27 mouse cellular contexts compared by ENCODE assay signal in genomic region chr1:75642496-75642895, GRCm38 (mm10).
DNase-seq lines count a peak whose midpoint lies in the region; ATAC-seq and TF ChIP-seq lines count a peak whose summit lies in the region.
"Had no signal": no experiment of that assay in that cellular context is flagged by ENCODE, and none has a peak within 500 bp of the region (broad histone marks: within the 10 kb centered on the region; RNA-seq: fewer than 3 reads in every experiment).

No protein-coding gene starts in this region.

- TF ChIP-seq CTCF in E14TG2a.4 (conservative IDR thresholded peaks at IDR 0.05; ENCODE audit: low read length), result no peak

- no peaks in the 10 kb centered on the region for H3K36me3 ChIP-seq in hindbrain, embryonic 10.5 days
- H3K36me3 ChIP-seq in hindbrain, embryonic 13.5 days, result no peaks in the 10 kb centered on the region
- H3K36me3 ChIP-seq in E14TG2a.4 (ENCODE audit: insufficient read depth, low read length), result no peaks in the 10 kb centered on the region
- H3K36me3 ChIP-seq: embryonic facial prominence, embryonic 13.5 days; embryonic facial prominence, embryonic 15.5 days; forebrain, embryonic 15.5 days; G1E had no signal

- 0 out of 2 replicates have a peak overlapping the region, but pooled peaks have one; percentile 9 for H3K27ac ChIP-seq in hindbrain, embryonic 10.5 days
- no peak overlapping the region for H3K27ac ChIP-seq in hindbrain, embryonic 13.5 days
- H3K27ac ChIP-seq: embryonic facial prominence, embryonic 13.5 days; embryonic facial prominence, embryonic 15.5 days; forebrain, embryonic 13.5 days; forebrain, embryonic 15.5 days had no signal

- no peak for ATAC-seq in hindbrain, embryonic 13.5 days (ENCODE audit: low FRiP score)
- ATAC-seq: activated CD4-positive, CD25-positive, alpha-beta regulatory T cell, adult 4 months; CD4-positive, CD25-positive, alpha-beta regulatory T cell, adult 4 months; forebrain, embryonic 13.5 days; forebrain, embryonic 15.5 days; Patski had no signal

- no peak overlapping the region for H3K4me3 ChIP-seq in hindbrain, embryonic 10.5 days
- no peak overlapping the region for H3K4me3 ChIP-seq in hindbrain, embryonic 13.5 days
- H3K4me3 ChIP-seq in E14TG2a.4 (replicated peaks; ENCODE audit: low read length), result 0 out of 2 replicates have a peak overlapping the region, but pooled peaks have one; percentile 26
- H3K4me3 ChIP-seq: embryonic facial prominence, embryonic 13.5 days; embryonic facial prominence, embryonic 15.5 days; erythroblast, embryonic 14.5 days; forebrain, embryonic 13.5 days; forebrain, embryonic 15.5 days had no signal

- no peak for DNase-seq in hindbrain, embryonic 10.5 days (ENCODE audit: low spot score)
- peak; percentile 11 for DNase-seq in 3134 (ENCODE audit: extremely low read depth, insufficient read length, low spot score)
- DNase-seq in R1 (ENCODE audit: low read depth, low spot score), result peak; percentile 85
- DNase-seq in layer of hippocampus, adult 11-12 months (ENCODE audit: low spot score), result no peak
- no peak for DNase-seq in cerebellum, adult 8-10 months
- no peak for DNase-seq in right cerebral cortex, postnatal 25 days
- DNase-seq: adrenal gland, adult 8-10 months; adrenal gland, postnatal 14 days; adrenal gland, postnatal 36 days; B cell, adult 2 months; cerebellum, adult 11-12 months; cerebellum, adult 2 months; cerebellum, adult 9-11 months; cerebellum, postnatal 14 days; cerebellum, postnatal 36 days; embryo, embryonic 11 days had no signal

- H3K9me3 ChIP-seq in hindbrain, embryonic 10.5 days, result no peaks in the 10 kb centered on the region
- H3K9me3 ChIP-seq in hindbrain, embryonic 13.5 days, result no peaks in the 10 kb centered on the region
- no peaks in the 10 kb centered on the region for H3K9me3 ChIP-seq in E14TG2a.4 (ENCODE audit: low read length)
- H3K9me3 ChIP-seq: embryonic facial prominence, embryonic 13.5 days; embryonic facial prominence, embryonic 15.5 days; forebrain, embryonic 13.5 days; forebrain, embryonic 15.5 days had no signal

- peaks cover 26% of the 10 kb centered on the region for H3K4me1 ChIP-seq in hindbrain, embryonic 10.5 days (replicated peaks)
- H3K4me1 ChIP-seq in hindbrain, embryonic 13.5 days (replicated peaks), result no peaks in the 10 kb centered on the region
- peaks cover 20% of the 10 kb centered on the region for H3K4me1 ChIP-seq in E14TG2a.4 (replicated peaks; ENCODE audit: low read depth, low read length)
- H3K4me1 ChIP-seq: forebrain, embryonic 13.5 days; forebrain, embryonic 15.5 days had no signal

- no peak overlapping the region for H3K9ac ChIP-seq in hindbrain, embryonic 13.5 days
- H3K9ac ChIP-seq: embryonic facial prominence, embryonic 13.5 days; embryonic facial prominence, embryonic 15.5 days; forebrain, embryonic 13.5 days; forebrain, embryonic 15.5 days had no signal

- H3K27me3 ChIP-seq in hindbrain, embryonic 10.5 days (ENCODE audit: insufficient read depth, poor library complexity, severe bottlenecking), result peaks cover 3% of the 10 kb centered on the region; the same call in 1 of the 2 replicates
- 0 out of 2 replicates have a peak, but pooled peaks cover 4% of the 10 kb centered on the region for H3K27me3 ChIP-seq in hindbrain, embryonic 13.5 days
- no peaks in the 10 kb centered on the region for H3K27me3 ChIP-seq in E14TG2a.4 (ENCODE audit: insufficient read depth, low read length)
- H3K27me3 ChIP-seq: embryonic facial prominence, embryonic 13.5 days; embryonic facial prominence, embryonic 15.5 days; forebrain, embryonic 13.5 days; forebrain, embryonic 15.5 days; Patski had no signal

- WGBS in hindbrain, embryonic 10.5 days, result 48% methylated on average over 3 of the region's 3 CpGs
- 55% methylated on average over 3 of the region's 3 CpGs for WGBS in hindbrain, embryonic 13.5 days

- no peak overlapping the region for H3K4me2 ChIP-seq in hindbrain, embryonic 13.5 days
- H3K4me2 ChIP-seq: embryonic facial prominence, embryonic 13.5 days; embryonic facial prominence, embryonic 15.5 days; forebrain, embryonic 13.5 days; forebrain, embryonic 15.5 days had no signal

Comparison
In these comparisons a context has a peak if more than half of its experiments do, and no peak if none do; other contexts are left out.
1. DNase-seq: peak in 3134 (single experiment) and R1 (single experiment); none in hindbrain, embryonic 10.5 days (single experiment), layer of hippocampus, adult 11-12 months (single experiment), cerebellum, adult 8-10 months (single experiment) and right cerebral cortex, postnatal 25 days (single experiment).